Mouse (Mus musculus) gastrocnemius, postnatal 14 days (tissue): Measurements from ENCODE around the gene Rbm44. TPM values are rescaled to one million over a fixed set of nuclear protein-coding genes. Genes with fewer than 3 reads are reported as not detected.

Experiments used
- DNase-seq: peaks from one replicate; pipeline ENCODE4 v3.0.0; 2021; ENCODE audit warnings: mixed read lengths
- intact Hi-C: fragments of 180-260 bp; cut with DNase I; formaldehyde crosslinking; loops from one replicate; pipeline ENCODE4 v1.15.1; 2025; ENCODE audit warnings: low total_unique reads
- long read RNA-seq, 2 experiments: library from polyadenylated mRNA; stranded (forward); transcript quantifications; one replicate each; pipeline ENCODE4 v2.0.0; 2021
- total RNA-seq, 2 experiments: library from RNA; stranded (reverse); gene quantifications; 2 replicates each; pipeline ENCODE4 v1.2.3; 2021

Rbm44 gene
- total RNA-seq, result not detected
- long read RNA-seq, experiment 1, result 0 reads
- long read RNA-seq, experiment 2, result 0 reads

GRCm38 (mm10) chr1:91144813-91145212 lies at the start of gene Rbm44:
Gene Rbm44, plus strand, starts transcription at chr1:91145089.
- DNase-seq, result no peak
- intact Hi-C loops, result no loop called here

- DNase-seq, result no peak
- intact Hi-C loops, result loop anchor here (5.0 kb wide), 1 partner anchor 123 kb away; no protein-coding TSS in a partner anchor
Measured at GRCm38 (mm10) chr1:91095258-91095657, 49.6 kb upstream of the Rbm44 start.

GRCm38 (mm10) chr1:91095853-91096252 lies 49.0 kb upstream of the Rbm44 start:
- DNase-seq, result no peak
- intact Hi-C loops, result loop anchor here (5.0 kb wide), 1 partner anchor 124 kb away; no protein-coding TSS in a partner anchor

DNA sequence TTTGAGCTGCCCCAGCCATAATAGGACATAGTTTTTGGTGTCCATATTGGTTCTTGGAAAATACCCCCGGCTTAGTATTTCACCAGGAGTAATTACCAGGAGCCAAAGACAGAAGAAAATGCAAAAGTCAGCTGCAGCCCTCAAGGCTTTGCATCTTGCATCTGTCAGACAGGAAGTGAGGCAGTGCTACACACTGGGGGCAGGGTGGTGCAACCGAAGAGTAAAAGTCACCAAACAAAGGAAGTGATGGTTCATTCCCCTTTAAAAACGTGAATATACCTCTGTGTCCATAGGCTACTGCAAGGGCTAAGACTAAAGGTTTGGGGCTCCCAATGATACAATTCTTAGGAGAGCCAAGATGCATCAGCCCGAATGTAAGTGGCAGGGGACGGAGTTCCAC lies 48.4 kb upstream of the Rbm44 start:
- intact Hi-C loops, result loop anchor here (5.0 kb wide), 1 partner anchor 124 kb away; no protein-coding TSS in a partner anchor
- no peak for DNase-seq

GRCm38 (mm10) chr1:91097283-91097834 lies 47.5 kb upstream of the Rbm44 start:
- intact Hi-C loops, result loop anchor here (5.0 kb wide), 1 partner anchor 125 kb away; no protein-coding TSS in a partner anchor
- no peak for DNase-seq

DNA sequence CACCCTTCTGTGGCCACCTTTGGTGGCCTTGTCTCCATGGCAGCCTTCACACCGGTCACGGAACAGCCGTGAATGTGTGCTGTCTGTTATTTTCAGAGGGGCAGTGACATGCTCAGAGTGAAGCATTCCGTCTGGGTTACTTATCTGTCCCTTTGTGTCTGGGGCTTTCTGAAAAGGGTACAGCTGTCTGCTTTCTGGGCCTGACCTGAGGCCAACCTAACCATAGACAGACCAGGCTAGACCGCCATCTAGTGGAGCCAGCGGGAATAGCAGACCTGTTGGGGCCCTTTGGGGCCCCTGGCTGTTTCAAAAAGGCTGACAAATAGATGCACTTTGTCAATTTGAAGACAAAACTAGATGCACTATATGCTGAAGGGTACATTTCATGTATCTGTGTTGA lies 46.0 kb upstream of the Rbm44 start:
- peak; percentile 74 for DNase-seq
- intact Hi-C loops, result loop anchor here (5.0 kb wide), 1 partner anchor 127 kb away; no protein-coding TSS in a partner anchor

- intact Hi-C loops, result no loop called here
- DNase-seq, result no peak
Measured at GRCm38 (mm10) chr1:91101709-91102440, 43.0 kb upstream of the Rbm44 start.

GRCm38 (mm10) chr1:91103366-91103983 lies 41.4 kb upstream of the Rbm44 start:
- intact Hi-C loops, result no loop called here
- no peak for DNase-seq

GRCm38 (mm10) chr1:91107548-91107947 lies 37.3 kb upstream of the Rbm44 start:
- intact Hi-C loops, result no loop called here
- no peak for DNase-seq

GRCm38 (mm10) chr1:91109302-91109701 lies 35.6 kb upstream of the Rbm44 start:
- DNase-seq, result no peak
- intact Hi-C loops, result no loop called here

GRCm38 (mm10) chr1:91112171-91112570 lies 32.7 kb upstream of the Rbm44 start:
- intact Hi-C loops, result no loop called here

DNA sequence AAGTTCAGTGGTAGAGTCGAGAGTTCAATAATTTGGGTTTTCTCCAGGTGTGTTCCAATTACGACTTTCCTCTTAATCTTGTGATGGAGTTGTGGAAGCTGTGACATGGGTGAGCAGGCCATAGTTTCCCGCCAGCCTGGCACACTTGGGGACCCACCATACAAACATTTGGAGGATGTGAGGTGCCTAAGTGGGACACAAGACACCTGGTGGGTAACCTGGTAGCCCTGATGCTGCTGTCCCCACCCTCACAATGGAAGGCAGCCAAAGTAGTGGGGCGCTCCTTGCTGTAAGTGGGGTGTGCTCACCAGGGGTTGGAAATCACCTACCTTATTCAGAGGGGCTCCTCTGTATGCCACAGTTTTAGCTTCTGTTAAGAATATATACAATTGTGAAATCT lies 32.3 kb upstream of the Rbm44 start:
- no peak for DNase-seq
- intact Hi-C loops, result no loop called here

More at GRCm38 (mm10) chr1:91112171-91112570, 32.7 kb upstream of the Rbm44 start:
- DNase-seq, result no peak

DNA sequence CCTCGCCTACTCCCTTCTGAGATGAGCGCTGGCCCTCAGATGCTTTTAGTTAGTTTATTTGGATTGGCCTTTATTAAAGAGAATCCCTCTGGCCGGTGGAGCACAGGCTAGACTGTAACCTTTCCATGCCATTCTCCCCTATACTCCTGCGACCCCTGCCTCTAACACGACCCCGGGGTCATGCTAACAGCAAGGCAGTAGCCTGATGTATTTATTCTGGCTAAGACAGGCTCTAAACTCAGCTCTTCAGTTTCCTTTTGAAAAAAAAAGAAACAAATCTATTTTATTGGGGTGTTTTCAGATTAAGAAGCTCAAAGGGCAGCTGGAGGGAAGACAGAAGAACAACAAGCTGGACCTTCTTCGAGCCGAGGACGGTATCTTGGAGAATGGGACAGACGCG lies 22.8 kb upstream of the Rbm44 start:
- intact Hi-C loops, result no loop called here
- no peak for DNase-seq

DNA sequence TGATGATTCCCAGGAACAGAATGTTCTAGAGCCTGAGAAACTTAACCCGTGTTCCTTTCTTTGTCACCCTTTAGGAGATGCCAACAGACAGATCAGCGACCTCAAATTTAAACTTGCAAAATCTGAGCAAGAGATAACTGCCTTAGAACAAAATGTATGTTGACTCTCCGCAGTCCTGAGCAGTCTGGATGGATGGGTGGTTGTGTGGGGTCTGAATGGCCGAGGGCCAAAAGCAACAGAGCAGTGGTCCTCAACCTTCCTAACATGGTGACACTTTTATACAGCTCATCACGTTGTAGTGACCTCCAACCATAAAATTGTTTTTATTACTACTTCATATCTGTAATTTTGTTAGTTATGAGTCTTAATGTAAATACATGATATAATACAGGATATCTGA lies 21.9 kb upstream of the Rbm44 start:
- no peak for DNase-seq
- intact Hi-C loops, result no loop called here

DNA sequence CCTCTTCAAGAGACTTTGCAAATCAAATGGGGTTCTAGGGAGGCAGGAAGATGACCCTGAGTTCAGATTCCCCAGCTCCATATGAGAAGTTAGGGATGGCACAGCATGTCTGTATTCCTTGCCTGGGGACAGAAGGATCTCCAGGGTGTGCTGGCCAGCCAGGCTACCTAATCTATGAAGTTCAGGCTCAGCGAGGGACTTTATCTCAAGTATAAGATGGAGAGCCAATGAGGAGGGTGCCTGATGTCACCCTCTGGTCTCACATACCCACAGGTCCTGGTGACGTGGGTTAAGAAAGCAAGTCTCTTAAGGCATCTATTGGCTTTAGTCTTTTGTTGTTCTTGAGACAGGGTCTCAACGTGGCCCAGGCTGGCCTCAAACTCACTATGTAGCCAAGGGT lies 21.4 kb upstream of the Rbm44 start:
- DNase-seq, result no peak
- intact Hi-C loops, result no loop called here

DNA sequence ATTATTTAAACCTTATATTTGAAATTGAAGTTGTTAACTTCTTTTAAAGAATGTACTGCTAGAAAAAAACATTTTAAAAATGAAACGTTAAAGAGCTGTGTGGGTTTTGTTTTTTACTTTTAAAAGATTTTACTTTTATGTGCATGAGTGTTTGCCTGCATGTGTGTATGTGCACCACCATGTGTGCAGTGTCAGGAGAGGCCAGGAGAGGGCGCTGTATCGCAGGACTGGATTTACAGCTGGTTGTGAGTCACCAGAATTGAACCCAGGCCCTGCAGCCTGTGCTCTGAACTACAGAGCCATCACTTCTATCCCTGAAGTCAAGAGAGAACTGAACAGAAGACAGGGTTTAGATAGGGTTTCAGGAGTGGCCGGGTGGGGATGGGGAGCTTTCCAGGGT lies 16.0 kb upstream of the Rbm44 start:
- intact Hi-C loops, result no loop called here
- DNase-seq, result no peak

DNA sequence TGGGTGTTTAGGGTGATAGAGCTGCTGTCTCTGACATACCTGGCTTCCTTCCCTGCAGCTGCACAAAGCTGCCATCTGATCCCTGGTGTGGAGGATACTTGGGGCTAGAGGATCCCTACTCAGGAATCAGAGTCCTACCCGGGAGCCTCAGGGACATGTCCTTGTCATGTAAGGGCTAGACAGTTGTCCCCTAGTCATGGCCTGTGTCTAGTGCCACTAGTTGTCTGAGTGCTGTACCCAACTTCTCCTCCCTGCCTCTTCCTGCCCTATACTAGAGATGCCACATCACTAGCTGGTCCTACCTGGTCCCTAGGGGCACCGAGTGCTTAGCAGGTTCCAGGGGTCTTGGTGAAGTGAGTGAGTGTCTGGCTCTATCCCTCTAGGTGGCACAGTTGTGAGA lies 7.9 kb upstream of the Rbm44 start:
- intact Hi-C loops, result no loop called here
- no peak for DNase-seq

DNA sequence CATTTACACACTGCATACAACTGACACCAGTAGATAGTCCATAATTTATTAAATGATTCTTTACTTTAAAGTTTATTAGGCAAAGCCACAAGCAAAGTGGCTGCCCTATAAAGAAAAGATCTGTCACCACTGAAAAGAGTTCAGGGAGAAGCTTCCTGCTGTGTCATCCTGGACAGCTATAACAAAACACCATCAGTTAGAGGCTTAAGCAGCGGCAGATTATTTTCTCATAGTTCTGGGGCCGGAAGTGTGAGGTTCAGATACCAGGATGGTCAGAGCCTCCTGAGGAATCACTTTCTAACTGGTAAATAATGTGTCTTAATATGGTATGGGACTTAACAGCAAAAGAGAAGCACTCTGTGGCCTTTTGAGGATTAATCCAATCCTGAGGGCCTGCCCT lies 6.6 kb downstream of the Rbm44 start:
- no peak for DNase-seq
- intact Hi-C loops, result no loop called here

- no peak for DNase-seq
Measured at GRCm38 (mm10) chr1:91166798-91167197, 21.9 kb downstream of the Rbm44 start.

GRCm38 (mm10) chr1:91169157-91169556 lies 24.3 kb downstream of the Rbm44 start:
- no peak for DNase-seq
- intact Hi-C loops, result no loop called here

More at GRCm38 (mm10) chr1:91166798-91167197, 21.9 kb downstream of the Rbm44 start:
- intact Hi-C loops, result no loop called here

DNA sequence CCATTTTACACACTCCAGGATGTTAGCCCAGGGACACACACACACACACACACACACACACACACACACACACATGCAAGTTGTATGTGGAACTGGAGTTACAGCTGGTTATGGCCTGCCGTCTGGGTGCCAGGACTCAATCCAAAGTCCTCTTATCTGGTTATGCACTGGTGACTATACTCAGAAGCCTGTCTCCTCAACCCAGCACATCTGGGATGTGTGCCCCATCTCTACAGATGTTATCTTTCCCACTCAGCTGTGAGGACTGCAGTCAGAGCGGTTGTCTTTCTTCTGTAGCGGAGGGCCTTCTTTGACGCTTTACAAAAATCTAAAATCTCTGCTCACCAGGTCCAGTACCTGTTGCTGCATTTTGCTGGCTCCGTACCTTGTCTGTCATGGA lies 29.9 kb downstream of the Rbm44 start:
- intact Hi-C loops, result no loop called here
- no peak for DNase-seq
